Mouse (Mus musculus) CD8-positive naive resting alpha-beta T cell, adult 2 months (primary cell): ENCODE measurements around the gene Ldah.
A peak's percentile ranks its signal among the peaks of the same experiment; 100 is the strongest.
"Not testable (repeated sequence)": the region's sequence is repeated elsewhere in the genome, so short reads cannot be mapped to it uniquely, and the experiment has no call there.

Source experiments
- DNase-seq, 2 experiments: peaks; one replicate each; pipeline ENCODE4 v3.0.0; 2022; ENCODE audit warnings: low read depth in 2 of 2, low spot score in 2 of 2

The Ldah gene

DNA sequence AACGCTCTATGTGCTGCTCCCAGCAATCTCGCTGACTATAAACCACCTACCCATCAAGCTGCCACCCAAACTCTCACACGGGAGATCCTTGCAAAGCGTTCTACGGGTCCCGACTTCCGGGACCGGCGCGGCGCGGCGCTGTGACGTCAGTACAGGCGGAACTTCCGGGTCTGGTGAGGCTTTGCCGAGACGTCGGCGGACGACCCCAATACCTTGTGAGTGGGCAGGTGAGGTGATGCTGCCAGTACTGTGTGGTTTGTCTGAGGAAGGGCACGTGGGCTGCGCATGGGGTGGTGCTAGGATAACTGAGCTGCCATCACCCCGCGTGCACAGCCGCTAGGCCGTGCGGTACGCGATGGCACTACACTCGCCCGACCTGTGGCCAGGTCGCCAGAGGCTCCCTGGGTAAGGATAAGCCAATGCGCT, at the start of gene Ldah:
Gene Ldah, plus strand, starts transcription at position 130 of the 426 bp plus-strand sequence.
- peak; percentile 92 to 94 for DNase-seq

DNA sequence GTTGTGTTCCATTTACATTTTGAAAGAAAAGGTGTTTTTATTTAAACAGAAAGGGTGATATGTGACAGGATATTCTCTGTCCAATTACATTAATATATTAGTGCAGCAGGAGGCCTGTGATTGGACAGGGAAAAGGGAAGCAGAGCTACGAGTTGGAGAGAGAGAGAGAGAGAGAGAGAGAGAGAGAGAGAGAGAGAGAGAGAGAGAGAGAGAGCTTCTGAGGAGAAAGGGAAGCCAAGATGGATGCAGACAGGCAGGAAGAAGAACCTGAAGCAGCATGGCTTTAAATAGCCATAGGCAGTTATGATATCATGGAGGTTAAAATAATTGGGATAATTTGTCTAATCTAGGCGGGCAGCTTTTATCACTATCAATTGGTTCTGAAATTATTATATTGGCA, 40.2 kb upstream of the Ldah start:
- DNase-seq: no peak

GRCm38 (mm10) chr12:8180921-8181320, 27.0 kb upstream of the Ldah start:
- no peak for DNase-seq

- no peak for DNase-seq
Observed at GRCm38 (mm10) chr12:8181744-8182143, 26.2 kb upstream of the Ldah start.

- DNase-seq: no peak
Observed at GRCm38 (mm10) chr12:8184518-8184917, 23.4 kb upstream of the Ldah start.

DNA sequence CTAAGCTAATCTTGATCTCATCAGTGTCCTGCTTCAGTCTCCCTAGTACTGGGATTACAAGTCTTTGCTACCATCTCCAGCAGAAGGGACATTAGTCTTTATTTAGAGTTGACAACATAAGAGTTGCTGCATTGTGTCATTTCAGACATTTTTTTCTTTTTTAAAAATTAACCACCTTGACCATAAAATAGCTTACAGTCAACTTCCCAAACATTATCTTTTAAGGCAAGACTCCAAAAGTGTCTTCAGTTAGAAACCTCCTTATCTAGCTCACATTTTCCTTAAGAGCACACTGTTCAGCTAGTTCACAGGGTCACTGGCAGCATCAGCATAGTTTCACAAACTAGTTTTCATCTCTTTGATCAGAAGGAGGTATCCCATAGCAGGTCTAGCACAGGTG, 19.7 kb upstream of the Ldah start:
- DNase-seq: no peak

GRCm38 (mm10) chr12:8188796-8189535, 18.9 kb upstream of the Ldah start:
- DNase-seq: not testable (repeated sequence)

GRCm38 (mm10) chr12:8189722-8190121, 18.2 kb upstream of the Ldah start:
- DNase-seq: no peak

- no peak for DNase-seq
Observed at GRCm38 (mm10) chr12:8205721-8206120, 2.2 kb upstream of the Ldah start.

DNA sequence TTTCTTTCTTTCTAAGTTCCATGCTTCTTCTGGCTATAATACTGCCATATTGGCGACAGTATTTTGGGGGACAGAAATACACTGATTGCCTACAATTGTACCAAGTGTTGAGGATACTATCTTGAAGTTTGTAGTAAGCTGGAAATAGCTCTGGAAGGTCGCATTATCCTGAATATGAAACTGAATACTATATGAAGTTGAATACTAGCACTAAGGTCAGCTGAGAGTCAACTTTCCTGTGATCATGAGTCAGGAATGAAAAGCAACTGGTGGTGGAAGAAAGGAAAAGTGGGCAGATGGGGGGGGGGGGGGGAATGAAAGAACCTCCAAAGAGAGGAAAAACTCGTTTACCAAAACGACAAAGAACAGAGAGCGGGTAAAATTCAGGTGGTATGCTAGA, 329 bp upstream of the Ldah start:
- no peak for DNase-seq

DNA sequence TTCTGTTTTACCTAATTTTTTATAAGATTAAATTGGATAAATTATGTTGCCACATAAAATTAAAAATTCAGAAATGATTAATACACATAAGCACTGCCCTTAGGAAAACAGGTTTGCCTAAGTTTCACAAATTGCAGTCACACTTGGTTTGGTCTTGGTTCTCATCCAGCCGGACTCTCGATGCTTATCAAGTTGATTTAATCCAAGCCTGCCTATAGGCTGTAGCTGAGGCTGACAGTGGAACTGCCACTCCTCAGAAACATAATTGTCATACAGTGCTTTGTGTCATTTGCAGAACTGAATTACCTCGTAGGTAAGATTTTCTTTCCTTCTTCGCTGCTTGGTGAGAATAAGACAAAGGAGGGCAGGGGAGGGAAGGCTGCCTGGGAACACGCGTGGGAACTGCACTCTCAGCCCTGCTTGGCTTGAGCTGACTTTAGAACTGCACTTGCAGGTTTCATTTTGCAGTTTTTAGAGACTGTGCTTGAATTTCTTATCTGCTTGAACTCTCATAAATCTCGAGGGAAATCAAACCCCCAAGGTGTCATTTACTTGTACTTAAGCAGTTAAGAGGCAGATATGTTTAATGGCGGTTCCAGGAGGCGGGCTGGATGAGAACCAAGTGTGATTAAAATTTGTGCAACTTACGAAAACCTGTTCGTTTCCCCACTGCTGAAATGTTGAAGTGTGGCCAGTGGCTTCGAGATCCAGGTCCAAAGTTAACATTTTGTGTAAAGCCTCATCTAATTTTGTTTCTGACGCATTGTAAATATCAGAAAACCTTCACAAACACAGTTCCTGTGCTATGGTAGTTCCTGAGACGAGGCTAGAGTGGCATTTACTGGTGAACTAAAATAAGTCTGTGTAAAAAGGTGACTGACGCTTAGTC, 8.7 kb downstream of the Ldah start:
- no peak for DNase-seq

DNA sequence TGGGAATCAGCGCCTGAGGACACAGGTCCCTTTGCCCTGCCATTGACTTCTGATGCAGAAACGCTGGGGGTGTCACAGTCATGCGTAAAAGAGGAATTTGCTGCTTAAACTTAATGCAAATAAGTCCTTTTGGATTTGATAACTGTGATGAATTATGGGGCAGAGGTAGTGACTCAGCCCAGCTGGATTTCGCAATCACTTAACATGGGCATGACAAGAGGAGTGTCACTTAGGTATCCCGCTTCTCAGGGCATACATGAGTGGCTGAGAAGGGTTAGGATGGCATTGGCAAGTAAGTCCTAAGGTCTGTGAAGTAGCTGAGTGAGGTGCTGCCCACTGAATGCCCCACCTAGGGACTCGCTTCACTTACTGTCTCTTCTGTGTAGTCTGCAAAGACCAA, 15.1 kb downstream of the Ldah start:
- no peak for DNase-seq

- no peak for DNase-seq
Observed at GRCm38 (mm10) chr12:8231101-8231500, 23.2 kb downstream of the Ldah start.

DNA sequence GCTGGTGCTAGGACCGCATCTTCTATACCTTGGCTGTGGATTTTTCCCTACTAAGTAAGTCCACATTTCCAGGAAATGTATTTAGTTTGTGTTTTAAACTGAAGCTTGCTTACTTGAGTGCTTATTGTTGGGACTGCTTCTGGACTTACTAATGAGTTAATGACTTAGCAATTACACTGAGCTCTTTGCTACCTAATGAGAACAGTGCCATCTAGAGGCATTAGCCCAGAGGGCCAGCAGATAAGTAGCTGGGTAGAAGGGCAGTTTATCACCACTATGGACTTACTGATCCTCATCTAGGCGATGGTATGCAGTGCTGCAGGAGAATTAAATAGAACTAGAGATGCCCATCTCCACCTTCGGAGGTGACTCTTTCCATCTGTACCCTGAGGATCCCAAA, 24.8 kb downstream of the Ldah start:
- no peak for DNase-seq

DNA sequence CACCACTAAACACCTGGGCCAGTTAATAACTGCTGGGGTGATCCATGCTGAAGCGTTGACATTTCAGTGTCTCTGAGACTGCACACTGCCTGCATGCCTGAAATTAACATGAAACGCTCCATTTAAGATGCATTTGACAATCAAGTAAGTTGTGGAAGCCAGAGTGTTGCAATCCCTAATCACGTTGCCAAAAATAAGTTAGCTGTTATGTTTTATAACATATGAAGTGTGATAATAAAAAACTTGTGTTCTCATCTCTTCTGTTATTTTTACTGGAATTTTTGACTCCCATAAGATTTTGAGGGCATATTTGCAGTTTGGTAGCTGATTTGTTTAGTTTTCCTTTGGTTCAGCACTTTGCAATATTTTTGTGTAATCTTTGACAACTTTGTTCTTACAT, 34.3 kb downstream of the Ldah start:
- DNase-seq: no peak

DNA sequence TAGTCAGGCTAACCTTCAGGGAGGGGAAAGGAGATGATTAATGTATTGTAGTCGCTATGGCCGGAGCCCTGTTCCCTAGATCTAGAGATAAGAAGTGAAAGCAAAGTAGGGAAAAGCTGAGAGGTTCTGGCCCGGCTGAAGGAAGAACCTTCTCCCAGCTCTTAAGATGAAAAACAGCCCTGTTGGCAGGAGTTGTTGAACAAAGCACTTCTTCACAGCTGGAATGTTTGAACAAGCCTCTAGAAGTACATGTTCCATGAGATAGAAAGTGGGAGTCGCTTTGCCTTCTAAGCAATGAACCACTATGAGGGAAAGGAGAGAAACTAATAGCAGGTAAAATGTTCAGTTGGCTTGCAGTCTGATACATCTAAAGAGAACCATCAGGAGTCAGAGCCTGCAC, 36.8 kb downstream of the Ldah start:
- DNase-seq: no peak

- DNase-seq: no peak
Observed at GRCm38 (mm10) chr12:8260297-8260696, 52.4 kb downstream of the Ldah start.

DNA sequence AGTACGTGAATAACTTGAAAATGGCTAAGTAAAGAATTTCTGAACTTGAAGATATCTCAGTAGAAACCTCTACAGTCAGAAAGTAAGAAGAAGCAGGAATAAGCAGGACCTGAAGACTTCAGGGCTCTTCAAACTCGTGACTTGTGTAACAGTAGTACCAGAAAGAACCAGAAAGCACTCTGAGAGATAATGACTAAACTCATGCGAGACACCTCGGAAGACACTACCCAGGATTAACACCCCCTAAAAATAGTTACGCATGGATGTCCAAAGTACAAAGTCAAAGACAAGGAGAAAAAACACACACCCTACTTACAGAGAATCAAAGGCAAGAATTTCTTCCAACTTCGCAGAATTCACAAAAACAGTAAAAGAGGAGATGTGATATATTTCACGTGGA, 58.4 kb downstream of the Ldah start:
- no peak for DNase-seq

DNA sequence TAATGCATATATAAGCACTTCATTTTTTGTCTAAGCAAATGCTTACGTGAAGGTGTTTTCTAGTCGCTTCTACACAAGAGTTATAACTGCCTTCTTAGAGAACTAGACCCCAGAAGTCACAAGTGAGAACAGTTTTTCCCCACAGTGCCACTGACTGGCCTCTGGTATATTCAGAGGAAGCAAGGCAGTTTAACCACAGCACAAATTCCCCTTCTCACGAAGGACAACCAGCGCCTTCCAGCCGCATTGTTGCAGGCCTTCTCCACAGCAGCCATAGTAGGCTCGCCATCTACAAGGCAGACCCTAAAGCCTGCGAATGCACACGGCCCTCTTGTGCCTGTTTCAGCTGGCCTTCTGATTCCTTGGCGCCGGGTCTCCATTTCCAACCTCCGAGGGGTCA, 61.7 kb downstream of the Ldah start:
- no peak for DNase-seq

GRCm38 (mm10) chr12:8271405-8271804, 63.5 kb downstream of the Ldah start:
- no peak for DNase-seq

GRCm38 (mm10) chr12:8273471-8274171, 65.7 kb downstream of the Ldah start:
- DNase-seq: no peak

DNA sequence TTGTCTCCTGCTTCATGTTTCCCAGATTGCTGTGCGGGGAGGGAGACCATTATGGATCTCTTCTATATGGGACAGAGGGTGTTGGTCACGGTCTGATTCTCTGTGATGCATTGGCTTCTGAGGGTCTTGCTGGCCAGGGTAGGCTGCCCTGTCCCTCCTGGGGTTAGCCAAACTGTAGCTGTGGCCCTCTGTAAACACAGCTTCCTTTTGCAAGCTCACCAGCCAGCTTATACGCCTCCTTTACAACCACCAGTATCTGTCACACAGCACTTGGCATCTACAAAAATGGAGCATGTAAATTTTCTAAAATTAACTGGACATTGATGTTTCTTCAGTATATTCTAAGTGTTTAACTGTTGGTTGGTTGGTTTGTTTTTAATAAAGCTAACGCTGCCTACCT, 67.5 kb downstream of the Ldah start:
- no peak for DNase-seq
